Mouse (Mus musculus): Measurements from ENCODE around the gene Irak3. TPM values are rescaled to one million over a fixed set of nuclear protein-coding genes. Genes with fewer than 3 reads are reported as not detected.
A peak's percentile ranks its signal among the peaks of the same experiment; 100 is the strongest.

The Irak3 gene
- polyA plus RNA-seq, 1 experiment = 10.3 TPM

GRCm38 (mm10) chr10:120208575-120209538 is 6.9 kb upstream of the Irak3 start:
- peak overlapping the region; percentile 85 for H3K4me3 ChIP-seq (ENCODE audit: low read depth, low read length)
- no peaks in the 10 kb centered on the region; the same call in 1 of the 2 replicates for H3K9me3 ChIP-seq (replicated peaks; ENCODE audit: control insufficient read depth, insufficient read depth, low read length, poor library complexity, severe bottlenecking)
- no peaks in the 10 kb centered on the region for H3K27me3 ChIP-seq (ENCODE audit: control insufficient read depth, insufficient read depth, low read length, poor library complexity, severe bottlenecking)
- peak overlapping the region; percentile 71 for H3K9ac ChIP-seq (ENCODE audit: low read depth, poor library complexity, severe bottlenecking)
- no peak overlapping the region for H3K27ac ChIP-seq (ENCODE audit: insufficient read depth, low read length)
- no peaks in the 10 kb centered on the region for H3K36me3 ChIP-seq (ENCODE audit: control insufficient read depth, insufficient read depth, low read length, poor library complexity, severe bottlenecking)
- 0 out of 2 replicates have a peak, but pooled peaks have one; percentile 32 for TF ChIP-seq EP300 (IDR thresholded peaks at IDR 0.05; ENCODE audit: insufficient read depth, low read depth, low read length)
- TF ChIP-seq POLR2A (IDR thresholded peaks at IDR 0.05; ENCODE audit: insufficient read depth, low read length) = no peak
- no peaks in the 10 kb centered on the region for H3K4me1 ChIP-seq (ENCODE audit: control insufficient read depth, insufficient read depth, low read length)

- H3K27ac ChIP-seq (ENCODE audit: insufficient read depth, low read length) = no peak overlapping the region
- no peak overlapping the region for H3K4me3 ChIP-seq (ENCODE audit: low read depth, low read length)
Observed at GRCm38 (mm10) chr10:120208015-120208414, 6.1 kb upstream of the Irak3 start.

GRCm38 (mm10) chr10:120204591-120205210 is 2.8 kb upstream of the Irak3 start:
- Histone ChIP-seq H3K9ac (ENCODE audit: low read depth, poor library complexity, severe bottlenecking) (no peak overlapping the region), H3K4me3 (ENCODE audit: low read depth, low read length) (no peak overlapping the region), H3K36me3 (ENCODE audit: control insufficient read depth, insufficient read depth, low read length, poor library complexity, severe bottlenecking) (no peaks in the 10 kb centered on the region), H3K27me3 (ENCODE audit: control insufficient read depth, insufficient read depth, low read length, poor library complexity, severe bottlenecking) (0 out of 2 replicates have a peak, but pooled peaks cover 2% of the 10 kb centered on the region), H3K9me3 (replicated peaks; ENCODE audit: control insufficient read depth, insufficient read depth, low read length, poor library complexity, severe bottlenecking) (no peaks in the 10 kb centered on the region), H3K27ac (ENCODE audit: insufficient read depth, low read length) (no peak overlapping the region), H3K4me1 (ENCODE audit: control insufficient read depth, insufficient read depth, low read length) (no peaks in the 10 kb centered on the region)
- TF ChIP-seq CTCF (IDR thresholded peaks at IDR 0.05; ENCODE audit: low read depth, low read length) = no peak
- TF ChIP-seq POLR2A (IDR thresholded peaks at IDR 0.05; ENCODE audit: insufficient read depth, low read length) = no peak
- no peak for TF ChIP-seq EP300 (IDR thresholded peaks at IDR 0.05; ENCODE audit: insufficient read depth, low read depth, low read length)

More at GRCm38 (mm10) chr10:120208015-120208414, 6.1 kb upstream of the Irak3 start:
- H3K9me3 ChIP-seq (replicated peaks; ENCODE audit: control insufficient read depth, insufficient read depth, low read length, poor library complexity, severe bottlenecking) = no peaks in the 10 kb centered on the region; the same call in 1 of the 2 replicates
- H3K9ac ChIP-seq (ENCODE audit: low read depth, poor library complexity, severe bottlenecking) = no peak overlapping the region
- no peaks in the 10 kb centered on the region for H3K27me3 ChIP-seq (ENCODE audit: control insufficient read depth, insufficient read depth, low read length, poor library complexity, severe bottlenecking)
- no peaks in the 10 kb centered on the region for H3K36me3 ChIP-seq (ENCODE audit: control insufficient read depth, insufficient read depth, low read length, poor library complexity, severe bottlenecking)
- no peaks in the 10 kb centered on the region for H3K4me1 ChIP-seq (ENCODE audit: control insufficient read depth, insufficient read depth, low read length)
- TF ChIP-seq EP300 (IDR thresholded peaks at IDR 0.05; ENCODE audit: insufficient read depth, low read depth, low read length) (no peak), POLR2A (IDR thresholded peaks at IDR 0.05; ENCODE audit: insufficient read depth, low read length) (no peak), CTCF (IDR thresholded peaks at IDR 0.05; ENCODE audit: low read depth, low read length) (no peak)

- Histone ChIP-seq H3K4me3 (ENCODE audit: low read depth, low read length) (no peak overlapping the region), H3K9me3 (replicated peaks; ENCODE audit: control insufficient read depth, insufficient read depth, low read length, poor library complexity, severe bottlenecking) (no peaks in the 10 kb centered on the region), H3K36me3 (ENCODE audit: control insufficient read depth, insufficient read depth, low read length, poor library complexity, severe bottlenecking) (no peaks in the 10 kb centered on the region), H3K27ac (ENCODE audit: insufficient read depth, low read length) (no peak overlapping the region), H3K27me3 (ENCODE audit: control insufficient read depth, insufficient read depth, low read length, poor library complexity, severe bottlenecking) (0 out of 2 replicates have a peak, but pooled peaks cover 2% of the 10 kb centered on the region), H3K9ac (ENCODE audit: low read depth, poor library complexity, severe bottlenecking) (peak overlapping the region; percentile 32; the same call in 1 of the 2 replicates), H3K4me1 (ENCODE audit: control insufficient read depth, insufficient read depth, low read length) (no peaks in the 10 kb centered on the region)
- TF ChIP-seq CTCF (IDR thresholded peaks at IDR 0.05; ENCODE audit: low read depth, low read length) (no peak), POLR2A (IDR thresholded peaks at IDR 0.05; ENCODE audit: insufficient read depth, low read length) (no peak), EP300 (IDR thresholded peaks at IDR 0.05; ENCODE audit: insufficient read depth, low read depth, low read length) (no peak)
Observed at GRCm38 (mm10) chr10:120202467-120203250, 729 bp upstream of the Irak3 start.

GRCm38 (mm10) chr10:120201131-120201921 is 604 bp downstream of the Irak3 start, which contains the start of gene Tmbim4:
Gene Tmbim4 (plus strand): TSS chr10:120201590.
- Histone ChIP-seq H3K9ac (ENCODE audit: low read depth, poor library complexity, severe bottlenecking) (peak within 1 kb of the TSS; percentile 57), H3K9me3 (replicated peaks; ENCODE audit: control insufficient read depth, insufficient read depth, low read length, poor library complexity, severe bottlenecking) (no peaks in the 10 kb centered on the region), H3K4me3 (ENCODE audit: low read depth, low read length) (peak within 1 kb of the TSS; percentile 58), H3K27me3 (ENCODE audit: control insufficient read depth, insufficient read depth, low read length, poor library complexity, severe bottlenecking) (0 out of 2 replicates have a peak, but pooled peaks cover 2% of the 10 kb centered on the region), H3K4me1 (ENCODE audit: control insufficient read depth, insufficient read depth, low read length) (no peaks in the 10 kb centered on the region), H3K27ac (ENCODE audit: insufficient read depth, low read length) (peak within 1 kb of the TSS; percentile 38), H3K36me3 (ENCODE audit: control insufficient read depth, insufficient read depth, low read length, poor library complexity, severe bottlenecking) (no peaks in the 10 kb centered on the region)
- TF ChIP-seq EP300 (IDR thresholded peaks at IDR 0.05; ENCODE audit: insufficient read depth, low read depth, low read length) = no peak

All from ES-Bruce4 (cell line).